Mouse (Mus musculus) heart, postnatal 0 days (tissue): ENCODE data around the gene Nacc1. TPM values are rescaled to one million over a fixed set of nuclear protein-coding genes. Genes with fewer than 3 reads are reported as not detected.

ENCODE experiments used
- ATAC-seq: fragments of 200-750 bp; cut with Nextera tagmentation; 2 replicates; pipeline ENCODE4 v1.8.0; 2017; ENCODE audit warnings: low read depth, moderate number of reproducible peaks, moderate library complexity; ENCODE audit not compliant: insufficient read depth
- DNase-seq: peaks from one replicate; pipeline ENCODE4 v3.0.0-alpha.2; 2016; ENCODE audit warnings: low spot score
- H3K27ac ChIP-seq: fragments of 300-500 bp; sonication (generic); 2 replicates; pipeline ENCODE4 v1.5.1; 2014; ENCODE audit warnings: low read depth, mild to moderate bottlenecking
- H3K27me3 ChIP-seq: fragments of 300-500 bp; sonication (generic); 2 replicates; pipeline ENCODE4 v1.6.1; 2014; ENCODE audit warnings: low read length, mixed read lengths; ENCODE audit not compliant: control insufficient read depth, insufficient read depth
- H3K36me3 ChIP-seq: fragments of 300-500 bp; sonication (generic); replicated peaks from 2 replicates; pipeline ENCODE4 v1.6.1; 2014; ENCODE audit warnings: low read length, mixed read lengths; ENCODE audit not compliant: control insufficient read depth, insufficient read depth
- H3K4me1 ChIP-seq: fragments of 300-500 bp; sonication (generic); 2 replicates; pipeline ENCODE4 v1.6.1; 2014; ENCODE audit warnings: antibody characterized with exemption; ENCODE audit not compliant: control insufficient read depth, insufficient read depth
- H3K4me2 ChIP-seq: fragments of 300-500 bp; sonication (generic); 2 replicates; pipeline ENCODE4 v1.6.1; 2014; ENCODE audit warnings: low read depth, mild to moderate bottlenecking, low read length, moderate library complexity
- H3K4me3 ChIP-seq: fragments of 300-500 bp; sonication (generic); 2 replicates; pipeline ENCODE4 v1.5.1; 2014; ENCODE audit warnings: low read depth, low read length
- H3K9ac ChIP-seq: fragments of 300-500 bp; sonication (generic); replicated peaks from 2 replicates; pipeline ENCODE4 v1.6.1; 2014; ENCODE audit warnings: low read depth, low read length, mixed read lengths
- H3K9me3 ChIP-seq: fragments of 300-500 bp; sonication (generic); replicated peaks from 2 replicates; pipeline ENCODE4 v1.6.1; 2016; ENCODE audit warnings: low read length; ENCODE audit not compliant: control insufficient read depth
- CTCF ChIP-seq: IDR thresholded peaks from 2 replicates; pipeline ENCODE4 v1.5.1; 2016; ENCODE audit warnings: antibody characterized with exemption, control low read depth, low read depth
- EP300 ChIP-seq: IDR thresholded peaks from 2 replicates; pipeline ENCODE4 v1.6.1; 2016; ENCODE audit warnings: antibody characterized with exemption, low read depth
- WGBS: fragments of 180-500 bp; shearing (Covaris S2); extraction: QIAGEN DNeasy Blood & Tissue Kit; methylation state at CpG from one replicate; pipeline ENCODE4 v1.1.7; 2014; 5-methylcytosine and 5-hydroxymethylcytosine counted together
- polyA plus RNA-seq: library from polyadenylated mRNA; unstranded; fragments of >200 nt; fragmentation: Nextera tagmentation; extraction: Ambion mirVana; gene quantifications from 2 replicates; pipeline ENCODE4 v1.2.1, GENCODE M21; 2015
- total RNA-seq: library from RNA; depleted of rRNA; stranded (reverse); fragments of >200 nt; gene quantifications from 2 replicates; pipeline ENCODE4 v1.2.3, GENCODE M21; 2014; ENCODE audit warnings: low replicate concordance

The Nacc1 gene
- total and polyA plus RNA-seq, 2 experiments from 2014 or later: 6.9 to 68.0 TPM

- no peaks in the 10 kb centered on the region for H3K27me3 ChIP-seq
- H3K4me1 ChIP-seq: no peaks in the 10 kb centered on the region
- H3K9ac ChIP-seq: no peak overlapping the region
- ATAC-seq (no peak), DNase-seq (no peak)
- TF ChIP-seq EP300 (no peak), CTCF (no peak)
- no peak overlapping the region for H3K4me3 ChIP-seq
- no peak overlapping the region for H3K27ac ChIP-seq
- no peaks in the 10 kb centered on the region for H3K9me3 ChIP-seq
- no peaks in the 10 kb centered on the region for H3K36me3 ChIP-seq
- H3K4me2 ChIP-seq: no peak overlapping the region; the same call in 1 of the 2 replicates
- 76% methylated on average over 7 of the region's 7 CpGs for WGBS
Observed at GRCm38 (mm10) chr8:84640617-84641294, 46.9 kb downstream of the Nacc1 start.

DNA sequence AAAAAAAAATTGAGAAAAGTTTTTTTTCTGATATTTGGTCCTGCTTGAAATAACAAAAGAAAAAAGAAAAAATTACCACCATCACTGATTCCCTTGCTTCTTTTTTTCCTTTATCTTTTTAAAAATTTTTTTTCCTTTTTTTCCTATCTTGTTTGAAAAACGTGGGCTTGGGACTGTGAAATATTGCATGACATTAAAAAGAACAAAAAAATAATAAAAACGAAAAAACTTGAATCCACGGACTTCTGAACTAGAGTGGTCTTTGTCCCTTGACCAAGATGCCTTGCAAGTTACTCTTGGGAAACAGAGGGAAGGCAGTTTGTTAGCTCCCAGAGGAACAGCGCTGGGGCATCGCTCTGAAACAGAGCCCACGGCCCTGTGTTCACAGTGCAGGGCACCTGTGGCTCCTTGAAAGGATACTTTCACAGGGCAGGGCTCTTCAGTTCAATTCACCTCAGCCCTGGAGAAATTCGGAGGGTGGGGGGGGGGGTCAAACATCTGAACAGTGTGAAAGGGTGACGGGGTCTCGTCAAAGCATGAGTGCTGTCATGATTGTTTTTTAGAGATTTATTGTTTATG, 47.6 kb downstream of the Nacc1 start:
- peak overlapping the region; percentile 41 for H3K9ac ChIP-seq
- H3K27ac ChIP-seq: no peak overlapping the region
- no peaks in the 10 kb centered on the region for H3K36me3 ChIP-seq
- peak overlapping the region; percentile 73 for H3K4me3 ChIP-seq
- no peaks in the 10 kb centered on the region for H3K4me1 ChIP-seq
- H3K9me3 ChIP-seq: no peaks in the 10 kb centered on the region
- 32% methylated on average over 9 of the region's 9 CpGs for WGBS
- H3K4me2 ChIP-seq: peak overlapping the region; percentile 69
- no peak for TF ChIP-seq EP300
- no peak for ATAC-seq
- no peak for DNase-seq
- H3K27me3 ChIP-seq: no peaks in the 10 kb centered on the region

GRCm38 (mm10) chr8:84639162-84640009, 48.3 kb downstream of the Nacc1 start:
- under 1% methylated on average over 104 of the region's 106 CpGs for WGBS
- DNase-seq: peak; percentile 87
- Histone ChIP-seq H3K4me3 (peak overlapping the region; percentile 73), H3K27me3 (no peaks in the 10 kb centered on the region), H3K27ac (peak overlapping the region; percentile 73), H3K9ac (peak overlapping the region; percentile 56), H3K9me3 (no peaks in the 10 kb centered on the region), H3K36me3 (no peaks in the 10 kb centered on the region), H3K4me1 (no peaks in the 10 kb centered on the region), H3K4me2 (peak overlapping the region; percentile 81)
- TF ChIP-seq EP300: 0 out of 2 replicates have a peak, but pooled peaks have one; percentile 19
- TF ChIP-seq CTCF: peak; percentile 40
- ATAC-seq: peak; percentile 94

- H3K4me1 ChIP-seq: no peaks in the 10 kb centered on the region
- ATAC-seq (peak; percentile 9), DNase-seq (no peak)
- H3K27ac ChIP-seq: peak overlapping the region; percentile 73
- no peaks in the 10 kb centered on the region for H3K36me3 ChIP-seq
- peak overlapping the region; percentile 56 for H3K9ac ChIP-seq
- TF ChIP-seq CTCF (no peak), EP300 (no peak)
- H3K4me3 ChIP-seq: peak overlapping the region; percentile 73
- no peaks in the 10 kb centered on the region for H3K27me3 ChIP-seq
- 2% methylated on average over 33 of the region's 52 CpGs for WGBS
- peak overlapping the region; percentile 81 for H3K4me2 ChIP-seq
- no peaks in the 10 kb centered on the region for H3K9me3 ChIP-seq
Observed at GRCm38 (mm10) chr8:84638555-84639161, 49.0 kb downstream of the Nacc1 start.

- Histone ChIP-seq H3K27ac (no peak overlapping the region), H3K9me3 (no peaks in the 10 kb centered on the region), H3K4me1 (no peaks in the 10 kb centered on the region), H3K36me3 (no peaks in the 10 kb centered on the region), H3K4me2 (peak overlapping the region; percentile 81), H3K27me3 (no peaks in the 10 kb centered on the region), H3K9ac (peak overlapping the region; percentile 56), H3K4me3 (peak overlapping the region; percentile 73)
- no peak for DNase-seq
- TF ChIP-seq CTCF (no peak), EP300 (no peak)
- 55% methylated on average over 8 of the region's 8 CpGs for WGBS
- no peak for ATAC-seq
Observed at GRCm38 (mm10) chr8:84637946-84638554, 49.6 kb downstream of the Nacc1 start.
